Mouse (Mus musculus): ENCODE data around the gene Sytl2.

- TF ChIP-seq CTCF (IDR thresholded peaks at IDR 0.05 in 2 of 3, conservative IDR thresholded peaks at IDR 0.05 in 1 of 3; ENCODE audit: control insufficient read depth in 1 of 3, insufficient read depth in 1 of 3, low read depth in 2 of 3, low read length in 3 of 3, poor library complexity in 1 of 3, severe bottlenecking in 1 of 3) (no peak), EP300 (IDR thresholded peaks at IDR 0.05; ENCODE audit: low read depth in 1 of 2, low read length in 2 of 2) (no peak), MXI1 (IDR thresholded peaks at IDR 0.05; ENCODE audit: low read depth, low read length) (no peak), UBTF (IDR thresholded peaks at IDR 0.05; ENCODE audit: borderline replicate concordance, insufficient read depth, low read depth, low read length) (no peak)
These were observed 33.7 kb downstream of the Sytl2 start for GRCm38 (mm10) chr7:90335755-90336194.
